1 mouse cellular context compared by ENCODE assay signal in the genomic region with DNA sequence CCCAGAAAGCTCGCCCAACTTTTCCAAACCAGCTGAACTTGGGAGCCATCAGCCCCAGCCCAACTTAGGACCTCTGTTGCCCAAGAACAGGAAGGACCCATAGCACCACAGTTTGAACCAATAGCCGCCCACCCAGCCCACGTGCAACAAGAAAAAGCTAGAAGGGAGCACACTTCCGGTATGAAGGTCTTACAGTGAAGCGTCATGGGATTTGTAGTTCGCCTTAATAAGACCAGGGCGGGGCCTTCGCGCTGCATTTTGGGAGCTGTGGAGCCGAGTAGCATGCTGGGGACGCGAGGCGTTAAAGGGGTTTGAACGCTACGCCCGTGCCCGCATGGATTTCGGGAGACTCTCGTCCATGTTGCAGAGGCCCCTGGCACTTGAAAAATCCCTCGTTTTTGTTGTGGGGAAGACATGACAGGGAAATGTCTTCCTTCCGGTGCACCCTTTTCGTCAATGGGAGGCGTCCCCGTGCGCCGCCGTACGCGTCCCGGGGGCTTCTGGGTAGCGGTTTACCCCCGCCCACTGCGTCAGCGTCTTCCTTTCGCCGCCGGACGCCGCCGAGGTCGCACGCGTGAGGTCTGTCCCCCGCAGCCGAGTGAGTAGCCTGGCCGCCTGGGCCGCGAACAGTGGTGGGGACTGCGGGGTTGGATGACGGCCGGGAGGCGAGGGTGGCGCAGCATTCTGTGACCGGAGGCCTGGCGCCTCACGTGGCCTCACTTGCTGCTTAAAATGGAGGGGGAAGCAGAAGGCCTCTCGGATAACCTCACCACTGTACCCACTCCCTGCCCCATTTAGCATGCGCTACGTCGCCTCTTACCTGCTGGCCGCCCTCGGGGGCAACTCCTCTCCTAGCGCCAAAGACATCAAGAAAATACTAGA.
A peak's percentile ranks its signal among the peaks of the same experiment; 100 is the strongest.
TF ChIP-seq lines count a peak whose summit lies in the region.

A gene (plus strand): TSS at position 261 of the 882 bp plus-strand sequence.

TF ChIP-seq in CH12.LX, 34 proteins besides CTCF, POLR2A, EP300 and RAD21 (continued from another document):
- TF ChIP-seq MAFK (IDR thresholded peaks at IDR 0.05; ENCODE audit: insufficient replicate concordance, low read length) (no peak), CHD1 (IDR thresholded peaks at IDR 0.05; ENCODE audit: low read depth, low read length) (no peak), E2F4 (IDR thresholded peaks at IDR 0.05; ENCODE audit: insufficient replicate concordance, low read depth, low read length) (no peak), IRF4 (IDR thresholded peaks at IDR 0.05; ENCODE audit: low read depth, low read length) (no peak), USF1 (IDR thresholded peaks at IDR 0.05; ENCODE audit: low read depth, low read length) (peak; percentile 68), ZMIZ1 (IDR thresholded peaks at IDR 0.05; ENCODE audit: low read depth, low read length) (peak; percentile 52), MAZ (IDR thresholded peaks at IDR 0.05; ENCODE audit: low read depth, low read length) (0 out of 2 replicates have a peak, but pooled peaks have one; percentile 20), SIN3A (IDR thresholded peaks at IDR 0.05; ENCODE audit: low read length) (peak; percentile 93), NRF1 (IDR thresholded peaks at IDR 0.05; ENCODE audit: low read depth, low read length) (peak; percentile 61), HCFC1 (IDR thresholded peaks at IDR 0.05; ENCODE audit: low read depth, low read length) (peak; percentile 95), JUND (conservative IDR thresholded peaks at IDR 0.05; ENCODE audit: low read depth, low read length) (no peak), MYC (IDR thresholded peaks at IDR 0.05; ENCODE audit: low read depth, low read length) (peak; percentile 99), ELF1 (IDR thresholded peaks at IDR 0.05; ENCODE audit: low read depth, low read length) (peak; percentile 94), SMC3 (IDR thresholded peaks at IDR 0.05; ENCODE audit: low read depth, low read length) (no peak), KAT2A (IDR thresholded peaks at IDR 0.05; ENCODE audit: insufficient replicate concordance, low read length) (peak; percentile 83; the same call in 1 of the 2 replicates), MAX (IDR thresholded peaks at IDR 0.05; ENCODE audit: low read length) (peak; percentile 97), GABPA (IDR thresholded peaks at IDR 0.05; ENCODE audit: insufficient replicate concordance, low read depth, low read length) (no peak; the same call in 1 of the 2 replicates), MEF2A (IDR thresholded peaks at IDR 0.05; ENCODE audit: borderline replicate concordance, low read depth, low read length) (no peak), BHLHE40 (IDR thresholded peaks at IDR 0.05; ENCODE audit: low read depth, low read length) (peak; percentile 73), TCF12 (IDR thresholded peaks at IDR 0.05; ENCODE audit: low read depth, low read length) (peak; percentile 90), JUN (IDR thresholded peaks at IDR 0.05; ENCODE audit: insufficient read depth, low read depth, low read length) (no peak), PAX5 (IDR thresholded peaks at IDR 0.05; ENCODE audit: low read length) (no peak), UBTF (IDR thresholded peaks at IDR 0.05; ENCODE audit: low read depth, low read length) (no peak), POLR2AphosphoS2 (IDR thresholded peaks at IDR 0.05; ENCODE audit: low read depth, low read length) (0 out of 2 replicates have a peak, but pooled peaks have one; percentile 77), ZKSCAN1 (IDR thresholded peaks at IDR 0.05; ENCODE audit: borderline replicate concordance, low read depth, low read length) (no peak), ZNF384 (IDR thresholded peaks at IDR 0.05; ENCODE audit: low read depth, low read length) (peak; percentile 68), MXI1 (IDR thresholded peaks at IDR 0.05; ENCODE audit: low read depth, low read length) (peak; percentile 99), USF2 (conservative IDR thresholded peaks at IDR 0.05; ENCODE audit: low read depth, low read length) (0 out of 2 replicates have a peak, but pooled peaks have one; percentile 15)
